Mouse (Mus musculus) cortical plate, adult 2 months (tissue): ENCODE measurements at regions not wholly inside any gene's neighbourhood (a gene's known extent, or its start where the extent isn't known, plus 50 kb on each side); places are given as distances from the start of the nearest gene placed in this dataset.

ENCODE experiments used
- CTCF ChIP-seq: fragments of 200-500 bp; IDR thresholded peaks from 2 replicates; pipeline ENCODE4 v1.5.1; 2011; ENCODE audit warnings: mild to moderate bottlenecking, control low read depth, low read length; ENCODE audit not compliant: insufficient read depth; ENCODE audit errors: extremely low read depth
- POLR2A ChIP-seq: fragments of 200-500 bp; IDR thresholded peaks from 2 replicates; pipeline ENCODE4 v1.6.1; 2011; ENCODE audit warnings: mild to moderate bottlenecking, low read length, control low read depth; ENCODE audit not compliant: insufficient read depth; ENCODE audit errors: extremely low read depth

GRCm38 (mm10) chr6:50934245-50934644 lies 280.0 kb upstream of the Npvf start:
- TF ChIP-seq CTCF (no peak), POLR2A (no peak)
